Mouse (Mus musculus): ENCODE measurements around the gene Cpa2.

DNA sequence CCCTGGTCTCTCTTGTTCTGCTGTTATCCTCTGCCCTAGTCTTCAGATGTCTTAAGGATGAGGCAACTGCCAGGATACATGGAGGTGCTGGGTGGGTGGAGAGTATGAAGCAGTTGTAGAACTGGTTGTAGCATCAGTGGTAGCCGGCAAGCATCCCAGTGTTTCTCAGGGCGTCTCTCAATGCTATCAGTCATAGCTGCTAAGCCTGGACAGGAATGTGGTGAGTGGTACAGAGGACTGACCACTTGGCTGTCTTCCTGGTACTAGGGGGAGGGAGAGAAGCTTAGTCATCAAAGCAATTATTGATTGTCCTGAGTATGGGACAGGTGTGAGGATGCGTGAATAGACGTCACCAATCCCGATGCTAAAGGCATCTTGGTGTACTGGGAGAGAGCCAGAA lies 28.6 kb downstream of the Cpa2 start:
- TF ChIP-seq HCFC1 (IDR thresholded peaks at IDR 0.05; ENCODE audit: borderline replicate concordance, insufficient read depth, low read length): no peak
- no peak for TF ChIP-seq ZNF384 (IDR thresholded peaks at IDR 0.05; ENCODE audit: low read depth, low read length)
- no peak for TF ChIP-seq MAFK (IDR thresholded peaks at IDR 0.05; ENCODE audit: insufficient read depth, low read depth, low read length)
- no peak for TF ChIP-seq ZC3H11A (IDR thresholded peaks at IDR 0.05; ENCODE audit: borderline replicate concordance, low read depth, low read length)

Data from ES-E14 (cell line).